In the genomic region with DNA sequence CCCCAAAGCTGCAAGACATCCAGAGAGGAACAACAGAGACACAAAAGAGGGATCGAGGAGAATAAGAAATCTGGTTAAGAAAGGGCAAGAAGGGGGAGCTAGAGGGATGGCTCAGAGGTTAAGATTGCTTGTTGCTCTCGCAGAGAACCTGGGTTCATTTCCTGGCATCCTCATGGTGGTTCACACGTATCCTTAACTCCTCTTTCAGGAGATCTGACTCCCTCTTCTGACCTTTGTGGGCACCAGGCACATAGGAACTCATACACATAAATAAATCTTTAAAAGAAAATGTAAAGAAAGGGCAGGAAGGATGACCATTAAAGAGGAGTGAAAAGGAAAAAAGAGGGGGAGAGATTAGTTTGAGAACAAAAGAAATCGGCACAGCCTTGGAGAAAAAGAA, we compare ENCODE assay signal across 8 mouse cellular contexts. TPM values are rescaled to one million over a fixed set of nuclear protein-coding genes. Genes with fewer than 3 reads are reported as not detected.
A peak's percentile ranks its signal among the peaks of the same experiment; 100 is the strongest.
DNase-seq lines count a peak whose midpoint lies in the region; ATAC-seq and TF ChIP-seq lines count a peak whose summit lies in the region.

No protein-coding gene starts in this region.

- H3K4me3 ChIP-seq in liver, embryonic 11.5 days (ENCODE audit: low read depth, low read length): no peak overlapping the region
- no peak overlapping the region for H3K4me3 ChIP-seq in liver, postnatal 0 days (ENCODE audit: low read depth, low read length)
- peak overlapping the region; percentile 42; the same call in 1 of the 2 replicates for H3K4me3 ChIP-seq in embryonic facial prominence, embryonic 13.5 days
- H3K4me3 ChIP-seq in intestine, embryonic 14.5 days (ENCODE audit: low read depth, low read length): no peak overlapping the region
- H3K4me3 ChIP-seq in neural tube, embryonic 13.5 days: peak overlapping the region; percentile 36

- no peaks in the 10 kb centered on the region for H3K27me3 ChIP-seq in liver, embryonic 11.5 days (replicated peaks; ENCODE audit: control insufficient read depth, insufficient read depth, low read length)
- H3K27me3 ChIP-seq in liver, postnatal 0 days (ENCODE audit: insufficient read depth, low read length): no peaks in the 10 kb centered on the region
- no peaks in the 10 kb centered on the region for H3K27me3 ChIP-seq in embryonic facial prominence, embryonic 13.5 days
- no peaks in the 10 kb centered on the region for H3K27me3 ChIP-seq in intestine, embryonic 14.5 days (replicated peaks; ENCODE audit: control insufficient read depth, insufficient read depth, low read length)
- H3K27me3 ChIP-seq in neural tube, embryonic 13.5 days: no peaks in the 10 kb centered on the region

- no peak overlapping the region for H3K9ac ChIP-seq in liver, embryonic 11.5 days (ENCODE audit: low read depth, low read length)
- H3K9ac ChIP-seq in liver, postnatal 0 days (replicated peaks): no peak overlapping the region
- no peak overlapping the region for H3K9ac ChIP-seq in embryonic facial prominence, embryonic 13.5 days
- H3K9ac ChIP-seq in intestine, embryonic 14.5 days (ENCODE audit: low read length): no peak overlapping the region
- H3K9ac ChIP-seq in neural tube, embryonic 13.5 days: peak overlapping the region; percentile 56

- no peaks in the 10 kb centered on the region for H3K4me1 ChIP-seq in liver, embryonic 11.5 days (replicated peaks; ENCODE audit: control insufficient read depth, insufficient read depth, low read length)
- H3K4me1 ChIP-seq in liver, postnatal 0 days (ENCODE audit: insufficient read depth): no peaks in the 10 kb centered on the region
- peaks cover 11% of the 10 kb centered on the region for H3K4me1 ChIP-seq in embryonic facial prominence, embryonic 13.5 days
- 0 out of 2 replicates have a peak, but pooled peaks cover 4% of the 10 kb centered on the region for H3K4me1 ChIP-seq in intestine, embryonic 14.5 days (replicated peaks; ENCODE audit: control insufficient read depth, insufficient read depth, low read length)
- peaks cover 13% of the 10 kb centered on the region for H3K4me1 ChIP-seq in neural tube, embryonic 13.5 days (replicated peaks)

- TF ChIP-seq CTCF in liver, postnatal 0 days (IDR thresholded peaks at IDR 0.05; ENCODE audit: low read depth): no peak

- H3K36me3 ChIP-seq in liver, embryonic 11.5 days (ENCODE audit: control insufficient read depth, insufficient read depth, low read length): no peaks in the 10 kb centered on the region
- no peaks in the 10 kb centered on the region for H3K36me3 ChIP-seq in liver, postnatal 0 days (replicated peaks; ENCODE audit: insufficient read depth, low read length)
- H3K36me3 ChIP-seq in embryonic facial prominence, embryonic 13.5 days: no peaks in the 10 kb centered on the region
- H3K36me3 ChIP-seq in intestine, embryonic 14.5 days (ENCODE audit: control insufficient read depth, insufficient read depth, low read length): no peaks in the 10 kb centered on the region
- H3K36me3 ChIP-seq in neural tube, embryonic 13.5 days: no peaks in the 10 kb centered on the region

- no peak for ATAC-seq in liver, embryonic 11.5 days (replicated peaks; ENCODE audit: low FRiP score)
- ATAC-seq in liver, postnatal 0 days: no peak
- no peak for ATAC-seq in embryonic facial prominence, embryonic 13.5 days (ENCODE audit: insufficient number of reproducible peaks, insufficient read depth, low FRiP score, low TSS enrichment, low read depth)
- ATAC-seq in intestine, embryonic 14.5 days (replicated peaks; ENCODE audit: low FRiP score, low TSS enrichment, low read depth): peak; percentile 30; the same call in 1 of the 2 replicates
- ATAC-seq in neural tube, embryonic 13.5 days (ENCODE audit: low read depth): peak; percentile 18; the same call in 1 of the 2 replicates

- no peak for TF ChIP-seq EP300 in liver, postnatal 0 days (IDR thresholded peaks at IDR 0.05; ENCODE audit: low read depth)

- DNase-seq in liver, embryonic 11.5 days (ENCODE audit: low spot score): no peak
- no peak for DNase-seq in liver, postnatal 0 days
- DNase-seq in intestine, embryonic 14.5 days (ENCODE audit: low spot score): no peak
- no peak for DNase-seq in layer of hippocampus, adult 9-10 months (ENCODE audit: low spot score)
- no peak for DNase-seq in ovary, postnatal 14 days (ENCODE audit: low spot score)
- DNase-seq in kidney, postnatal 36 days: no peak

- H3K4me2 ChIP-seq in liver, embryonic 11.5 days: peak overlapping the region; percentile 56; the same call in 1 of the 2 replicates
- no peak overlapping the region; the same call in 1 of the 2 replicates for H3K4me2 ChIP-seq in liver, postnatal 0 days (ENCODE audit: low read depth, low read length)
- peak overlapping the region; percentile 61 for H3K4me2 ChIP-seq in embryonic facial prominence, embryonic 13.5 days
- H3K4me2 ChIP-seq in intestine, embryonic 14.5 days (ENCODE audit: low read length): peak overlapping the region; percentile 40
- peak overlapping the region; percentile 52 for H3K4me2 ChIP-seq in neural tube, embryonic 13.5 days

- no peaks in the 10 kb centered on the region for H3K9me3 ChIP-seq in liver, embryonic 11.5 days (ENCODE audit: control insufficient read depth, low read length)
- no peaks in the 10 kb centered on the region for H3K9me3 ChIP-seq in liver, postnatal 0 days (ENCODE audit: low read length)
- H3K9me3 ChIP-seq in embryonic facial prominence, embryonic 13.5 days: no peaks in the 10 kb centered on the region
- no peaks in the 10 kb centered on the region for H3K9me3 ChIP-seq in intestine, embryonic 14.5 days (ENCODE audit: control insufficient read depth, low read length)
- H3K9me3 ChIP-seq in neural tube, embryonic 13.5 days: no peaks in the 10 kb centered on the region

- WGBS in liver, embryonic 11.5 days: 11% methylated on average over 4 of the region's 4 CpGs
- WGBS in liver, postnatal 0 days (ENCODE audit: insufficient replicate concordance): 10% methylated on average over 4 of the region's 4 CpGs
- WGBS in embryonic facial prominence, embryonic 13.5 days: 9% methylated on average over 4 of the region's 4 CpGs
- WGBS in intestine, embryonic 14.5 days: 18% methylated on average over 4 of the region's 4 CpGs
- 7% methylated on average over 4 of the region's 4 CpGs for WGBS in neural tube, embryonic 13.5 days

- H3K27ac ChIP-seq in liver, embryonic 11.5 days (ENCODE audit: low read depth, low read length): no peak overlapping the region
- no peak overlapping the region for H3K27ac ChIP-seq in liver, postnatal 0 days (ENCODE audit: low read depth)
- peak overlapping the region; percentile 39; the same call in 1 of the 2 replicates for H3K27ac ChIP-seq in embryonic facial prominence, embryonic 13.5 days
- no peak overlapping the region for H3K27ac ChIP-seq in intestine, embryonic 14.5 days (ENCODE audit: low read depth)
- H3K27ac ChIP-seq in neural tube, embryonic 13.5 days (replicated peaks): peak overlapping the region; percentile 25; the same call in 1 of the 2 replicates

RNA-seq across cellular contexts. Expression of gene Tenm4, which starts 18.6 kb away (rescaled TPM):
- 6.9 and 7.3 TPM in 2 replicates for polyA plus RNA-seq in liver, embryonic 11.5 days (2014; fragmentation: Nextera tagmentation; extraction: Ambion mirVana)
- polyA plus RNA-seq in liver, postnatal 0 days (2015; fragmentation: Nextera tagmentation; extraction: Ambion mirVana): 0.62 and 0.68 TPM in 2 replicates
- 45.6 and 56.3 TPM in 2 replicates for polyA plus RNA-seq in embryonic facial prominence, embryonic 13.5 days (2015; fragmentation: Nextera tagmentation; extraction: Ambion mirVana)
- 36.2 and 36.5 TPM in 2 replicates for polyA plus RNA-seq in intestine, embryonic 14.5 days (2014; fragmentation: Nextera tagmentation; extraction: Ambion mirVana)
- 34.6 and 36.8 TPM in 2 replicates for polyA plus RNA-seq in neural tube, embryonic 13.5 days (2015; fragmentation: Nextera tagmentation; extraction: Ambion mirVana)

Comparison
In these comparisons a context has a peak if more than half of its experiments do, and no peak if none do; other contexts are left out.
1. ATAC-seq: peak in intestine, embryonic 14.5 days (single experiment) and neural tube, embryonic 13.5 days (single experiment); none in liver, embryonic 11.5 days (single experiment), liver, postnatal 0 days (single experiment) and embryonic facial prominence, embryonic 13.5 days (single experiment).
2. H3K27ac ChIP-seq: peak in embryonic facial prominence, embryonic 13.5 days (single experiment) and neural tube, embryonic 13.5 days (single experiment); none in liver, embryonic 11.5 days (single experiment), liver, postnatal 0 days (single experiment) and intestine, embryonic 14.5 days (single experiment).
3. H3K4me3 ChIP-seq: peak in embryonic facial prominence, embryonic 13.5 days (single experiment) and neural tube, embryonic 13.5 days (single experiment); none in liver, embryonic 11.5 days (single experiment), liver, postnatal 0 days (single experiment) and intestine, embryonic 14.5 days (single experiment).